Mouse (Mus musculus): ENCODE data around the gene Rbfox1.

DNA sequence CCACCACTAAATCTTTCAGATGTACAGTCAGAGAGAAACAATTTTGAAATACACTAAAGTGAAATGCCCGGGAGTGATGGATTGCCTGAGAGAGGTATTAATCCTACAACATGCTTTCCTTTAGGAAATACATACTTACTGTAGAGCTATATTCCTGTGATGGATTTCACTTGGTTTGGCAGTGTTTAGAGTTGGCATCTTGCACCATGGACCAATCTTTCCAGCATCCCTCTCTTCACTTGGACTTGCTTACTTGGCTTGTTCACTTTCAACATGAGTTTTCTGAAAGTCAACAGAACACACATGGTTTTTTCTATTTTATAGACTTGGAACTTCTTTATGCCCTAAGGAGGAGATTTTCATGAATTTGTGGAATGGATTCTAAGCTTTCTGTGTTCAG lies 163.4 kb downstream of the Rbfox1 start:
- TF ChIP-seq EP300 (IDR thresholded peaks at IDR 0.05; ENCODE audit: insufficient read depth, low read depth, low read length) (no peak), CTCF (IDR thresholded peaks at IDR 0.05; ENCODE audit: low read depth, low read length) (no peak)
